Comparison of ENCODE assay signal across 8 mouse cellular contexts in genomic region chr9:63706152-63706733, GRCm38 (mm10). TPM values are rescaled to one million over a fixed set of nuclear protein-coding genes. Genes with fewer than 3 reads are reported as not detected.
DNase-seq lines count a peak whose midpoint lies in the region; ATAC-seq and TF ChIP-seq lines count a peak whose summit lies in the region.

No protein-coding gene starts in this region.

- H3K4me2 ChIP-seq in lung, embryonic 15.5 days, result no peak overlapping the region

- no peaks in the 10 kb centered on the region for H3K27me3 ChIP-seq in cerebellum, adult 2 months (ENCODE audit: control insufficient read depth, insufficient read depth, low read length)
- no peaks in the 10 kb centered on the region for H3K27me3 ChIP-seq in lung, embryonic 15.5 days

- H3K4me1 ChIP-seq in cerebellum, adult 2 months (ENCODE audit: control insufficient read depth, insufficient read depth, low read length), result peaks cover 8% of the 10 kb centered on the region
- peaks cover 66% of the 10 kb centered on the region for H3K4me1 ChIP-seq in lung, embryonic 15.5 days

- no peaks in the 10 kb centered on the region for H3K9me3 ChIP-seq in lung, embryonic 15.5 days

- TF ChIP-seq CTCF in cerebellum, adult 2 months (IDR thresholded peaks at IDR 0.05; ENCODE audit: borderline replicate concordance, insufficient read depth, low read depth, low read length), result no peak

- H3K9ac ChIP-seq in lung, embryonic 15.5 days, result no peak overlapping the region

- 0 out of 2 replicates have a peak, but pooled peaks have one; percentile 16 for ATAC-seq in lung, embryonic 15.5 days (ENCODE audit: borderline replicate concordance, extremely low read depth, low FRiP score, low TSS enrichment)

- 17% methylated on average over 9 of the region's 9 CpGs for WGBS in cerebellum, adult 2 months
- WGBS in lung, embryonic 15.5 days, result 11% methylated on average over 9 of the region's 9 CpGs

- DNase-seq in right cerebral cortex, postnatal 10 days (ENCODE audit: low spot score in 2 of 2), result peak; percentile 68 to 70
- no peak for DNase-seq in right cerebral cortex, postnatal 36 days (ENCODE audit: low spot score in 2 of 2)
- peak; percentile 51 to 62 for DNase-seq in cerebellum, adult 2 months
- peak; percentile 45 to 70 for DNase-seq in gastrocnemius, postnatal 4 days (ENCODE audit: low spot score in 2 of 2)
- DNase-seq in kidney, adult 18-20 months, result peak; percentile 70
- peak; percentile 86 for DNase-seq in retina, postnatal 1 day
- DNase-seq in c-Kit-positive CD71-positive TER-119-positive erythroid progenitor cells, embryonic 14.5 days (ENCODE audit: low spot score), result no peak

- no peak for TF ChIP-seq POLR2A in cerebellum, adult 2 months (IDR thresholded peaks at IDR 0.05; ENCODE audit: borderline replicate concordance, insufficient read depth, low read length)

- H3K27ac ChIP-seq in cerebellum, adult 2 months (ENCODE audit: insufficient read depth, low read length), result no peak overlapping the region
- peak overlapping the region; percentile 74 for H3K27ac ChIP-seq in lung, embryonic 15.5 days

- H3K36me3 ChIP-seq in lung, embryonic 15.5 days, result 0 out of 2 replicates have a peak, but pooled peaks cover 4% of the 10 kb centered on the region

- no peak overlapping the region for H3K4me3 ChIP-seq in cerebellum, adult 2 months (replicated peaks; ENCODE audit: insufficient read depth, low read depth, low read length)
- no peak overlapping the region for H3K4me3 ChIP-seq in lung, embryonic 15.5 days

RNA-seq across cellular contexts. Expression of gene Smad3, which starts 51.6 kb away (rescaled TPM):
- polyA plus RNA-seq in cerebellum, adult 2 months (2012; rRNA removed), result 19.9 and 28.2 TPM in 2 replicates
- 10 to 100 TPM; 42.9 to 44.6 TPM for total RNA-seq in gastrocnemius, postnatal 4 days (2021)
- 20.2 and 20.7 TPM in 2 replicates for polyA plus RNA-seq in lung, embryonic 15.5 days (2015; fragmentation: Nextera tagmentation; extraction: Ambion mirVana)

Comparison
In these comparisons a context has a peak if more than half of its experiments do, and no peak if none do; other contexts are left out.
1. DNase-seq: peak in right cerebral cortex, postnatal 10 days (2 of 2), cerebellum, adult 2 months (2 of 2), gastrocnemius, postnatal 4 days (2 of 2), kidney, adult 18-20 months (single experiment) and retina, postnatal 1 day (single experiment); none in right cerebral cortex, postnatal 36 days (0 of 2) and c-Kit-positive CD71-positive TER-119-positive erythroid progenitor cells, embryonic 14.5 days (single experiment).